Mouse (Mus musculus): Measurements from ENCODE around the gene Atxn2. TPM values are rescaled to one million over a fixed set of nuclear protein-coding genes. Genes with fewer than 3 reads are reported as not detected.

Gene Atxn2
- polyA plus RNA-seq, 1 experiment from 2014 or later, result 60.1 TPM

- Histone ChIP-seq H3K27ac (ENCODE audit: low read length) (no peak overlapping the region), H3K4me3 (ENCODE audit: low read depth, low read length) (no peak overlapping the region), H3K36me3 (ENCODE audit: control insufficient read depth, insufficient read depth, low read length) (peaks cover 22% of the 10 kb centered on the region), H3K9me3 (replicated peaks; ENCODE audit: control insufficient read depth, low read length, poor library complexity, severe bottlenecking) (no peaks in the 10 kb centered on the region), H3K9ac (ENCODE audit: low read depth, low read length) (no peak overlapping the region), H3K4me1 (ENCODE audit: control insufficient read depth, insufficient read depth, low read length) (peaks cover 17% of the 10 kb centered on the region), H3K4me2 (ENCODE audit: low read length) (no peak overlapping the region), H3K27me3 (ENCODE audit: control insufficient read depth, insufficient read depth, low read depth, low read length) (no peaks in the 10 kb centered on the region)
- no peak for ATAC-seq
- 53% methylated on average over 10 of the region's 10 CpGs for WGBS
Observed at GRCm38 (mm10) chr5:121854768-121855167, 143.6 kb downstream of the Atxn2 start.

- Histone ChIP-seq H3K4me2 (ENCODE audit: low read length) (no peak overlapping the region), H3K9me3 (replicated peaks; ENCODE audit: control insufficient read depth, low read length, poor library complexity, severe bottlenecking) (peaks cover 4% of the 10 kb centered on the region; the same call in 1 of the 2 replicates), H3K4me3 (ENCODE audit: low read depth, low read length) (no peak overlapping the region), H3K4me1 (ENCODE audit: control insufficient read depth, insufficient read depth, low read length) (peaks cover 2% of the 10 kb centered on the region; the same call in 1 of the 2 replicates), H3K9ac (ENCODE audit: low read depth, low read length) (no peak overlapping the region), H3K27me3 (ENCODE audit: control insufficient read depth, insufficient read depth, low read depth, low read length) (no peaks in the 10 kb centered on the region), H3K36me3 (ENCODE audit: control insufficient read depth, insufficient read depth, low read length) (peaks cover 36% of the 10 kb centered on the region), H3K27ac (ENCODE audit: low read length) (no peak overlapping the region)
- 90% methylated on average over 11 of the region's 11 CpGs for WGBS
- no peak for ATAC-seq
Observed at GRCm38 (mm10) chr5:121856740-121857139, 145.6 kb downstream of the Atxn2 start.

GRCm38 (mm10) chr5:121858427-121858826 is 147.3 kb downstream of the Atxn2 start:
- Histone ChIP-seq H3K27me3 (ENCODE audit: control insufficient read depth, insufficient read depth, low read depth, low read length) (no peaks in the 10 kb centered on the region), H3K4me3 (ENCODE audit: low read depth, low read length) (no peak overlapping the region), H3K9me3 (replicated peaks; ENCODE audit: control insufficient read depth, low read length, poor library complexity, severe bottlenecking) (peaks cover 4% of the 10 kb centered on the region; the same call in 1 of the 2 replicates), H3K4me1 (ENCODE audit: control insufficient read depth, insufficient read depth, low read length) (peaks cover 2% of the 10 kb centered on the region; the same call in 1 of the 2 replicates), H3K27ac (ENCODE audit: low read length) (no peak overlapping the region), H3K4me2 (ENCODE audit: low read length) (no peak overlapping the region), H3K9ac (ENCODE audit: low read depth, low read length) (no peak overlapping the region), H3K36me3 (ENCODE audit: control insufficient read depth, insufficient read depth, low read length) (peaks cover 27% of the 10 kb centered on the region)
- ATAC-seq, result no peak
- WGBS, result 93% methylated on average over 12 of the region's 12 CpGs

GRCm38 (mm10) chr5:121861964-121862363 is 150.8 kb downstream of the Atxn2 start:
- H3K4me3 ChIP-seq (ENCODE audit: low read depth, low read length), result no peak overlapping the region
- H3K9ac ChIP-seq (ENCODE audit: low read depth, low read length), result no peak overlapping the region
- H3K27ac ChIP-seq (ENCODE audit: low read length), result no peak overlapping the region
- 53% methylated on average over 5 of the region's 5 CpGs for WGBS
- no peaks in the 10 kb centered on the region for H3K4me1 ChIP-seq (ENCODE audit: control insufficient read depth, insufficient read depth, low read length)
- H3K4me2 ChIP-seq (ENCODE audit: low read length), result no peak overlapping the region
- peaks cover 4% of the 10 kb centered on the region; the same call in 1 of the 2 replicates for H3K9me3 ChIP-seq (replicated peaks; ENCODE audit: control insufficient read depth, low read length, poor library complexity, severe bottlenecking)
- peaks cover 19% of the 10 kb centered on the region for H3K36me3 ChIP-seq (ENCODE audit: control insufficient read depth, insufficient read depth, low read length)
- no peak for ATAC-seq
- H3K27me3 ChIP-seq (ENCODE audit: control insufficient read depth, insufficient read depth, low read depth, low read length), result no peaks in the 10 kb centered on the region

GRCm38 (mm10) chr5:121864330-121864729 is 153.2 kb downstream of the Atxn2 start:
- Histone ChIP-seq H3K27me3 (ENCODE audit: control insufficient read depth, insufficient read depth, low read depth, low read length) (no peaks in the 10 kb centered on the region), H3K36me3 (ENCODE audit: control insufficient read depth, insufficient read depth, low read length) (peaks cover 29% of the 10 kb centered on the region), H3K27ac (ENCODE audit: low read length) (no peak overlapping the region), H3K9me3 (replicated peaks; ENCODE audit: control insufficient read depth, low read length, poor library complexity, severe bottlenecking) (peaks cover 4% of the 10 kb centered on the region; the same call in 1 of the 2 replicates), H3K4me1 (ENCODE audit: control insufficient read depth, insufficient read depth, low read length) (no peaks in the 10 kb centered on the region), H3K4me2 (ENCODE audit: low read length) (no peak overlapping the region), H3K9ac (ENCODE audit: low read depth, low read length) (no peak overlapping the region), H3K4me3 (ENCODE audit: low read depth, low read length) (no peak overlapping the region)
- ATAC-seq, result no peak
- 17% methylated on average over 4 of the region's 11 CpGs for WGBS

Small RNA genes within 50 kb of the gene (microRNA-seq; reads per million reads assigned to microRNA genes)
- gene Mir7031, result not detected

Other genes starting within 250 kb of the Atxn2 start
- not detected in 2 replicates for gene Adam1b, start 207.9 kb upstream of the Atxn2 start, polyA plus RNA-seq (2015; fragmentation: Nextera tagmentation; extraction: Ambion mirVana)
- gene Adam1a, start 165.9 kb upstream of the Atxn2 start, polyA plus RNA-seq (2015; fragmentation: Nextera tagmentation; extraction: Ambion mirVana), result 4.9 and 6.5 TPM in 2 replicates
- not detected in 2 replicates for gene Gm42878, start 165.9 kb upstream of the Atxn2 start, polyA plus RNA-seq (2015; fragmentation: Nextera tagmentation; extraction: Ambion mirVana)
- 58.8 and 64.1 TPM in 2 replicates for gene Mapkapk5, start 165.4 kb upstream of the Atxn2 start, polyA plus RNA-seq (2015; fragmentation: Nextera tagmentation; extraction: Ambion mirVana)
- gene Aldh2, start 117.5 kb upstream of the Atxn2 start, polyA plus RNA-seq (2015; fragmentation: Nextera tagmentation; extraction: Ambion mirVana), result 129 and 141 TPM in 2 replicates
- 1.4 and 1.9 TPM in 2 replicates for gene Acad12, start 92.4 kb upstream of the Atxn2 start, polyA plus RNA-seq (2015; fragmentation: Nextera tagmentation; extraction: Ambion mirVana)
- 1.7 and 2.1 TPM in 2 replicates for gene Acad10, start 50.8 kb upstream of the Atxn2 start, polyA plus RNA-seq (2015; fragmentation: Nextera tagmentation; extraction: Ambion mirVana)
- 43.3 and 44.5 TPM in 2 replicates for gene Brap, start 50.8 kb upstream of the Atxn2 start, polyA plus RNA-seq (2015; fragmentation: Nextera tagmentation; extraction: Ambion mirVana)
- gene Sh2b3, start 126.3 kb downstream of the Atxn2 start, polyA plus RNA-seq (2015; fragmentation: Nextera tagmentation; extraction: Ambion mirVana), result 6.1 and 6.7 TPM in 2 replicates
- 43.4 and 51.3 TPM in 2 replicates for gene Pheta1, start 137.6 kb downstream of the Atxn2 start, polyA plus RNA-seq (2015; fragmentation: Nextera tagmentation; extraction: Ambion mirVana)

All from midbrain, embryonic 16.5 days (tissue).